Mouse (Mus musculus): ENCODE measurements around the gene Phka2.

DNA sequence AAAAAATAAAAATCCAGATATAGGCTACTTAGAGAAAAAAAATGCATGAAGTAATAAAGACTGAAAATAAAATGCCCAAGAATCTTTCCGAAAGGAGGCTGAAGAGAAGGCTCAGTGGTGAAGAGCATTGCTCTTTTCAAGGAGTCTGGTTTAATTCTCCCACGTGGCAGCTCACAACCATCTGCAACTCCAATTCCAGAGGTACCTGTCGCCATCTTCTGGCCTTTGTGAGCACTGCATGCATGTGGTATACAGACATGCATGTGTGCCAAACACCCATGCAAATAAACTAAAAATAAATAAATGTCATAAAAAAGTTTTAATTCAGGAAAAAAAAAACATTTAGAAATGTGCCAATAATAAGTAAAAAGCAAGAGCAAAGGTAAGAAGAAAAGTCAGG is 107.9 kb downstream of the Phka2 start:
- TF ChIP-seq GATA1 (IDR thresholded peaks at IDR 0.05; ENCODE audit: low read length) (no peak), TAL1 (IDR thresholded peaks at IDR 0.05; ENCODE audit: low read length) (no peak)
